Mouse (Mus musculus) MEL (cell line): ENCODE data around the gene Fancc.

ENCODE experiments used
- ETS1 ChIP-seq: IDR thresholded peaks from 2 replicates; pipeline ENCODE4 v1.6.1; 2012; ENCODE audit warnings: low read depth, mild to moderate bottlenecking, inconsistent platforms, low read length, improper control_type of control experiment, moderate library complexity
- MAFK ChIP-seq: IDR thresholded peaks from 2 replicates; pipeline ENCODE4 v1.6.1; 2011; ENCODE audit warnings: low read depth, mild to moderate bottlenecking, low read length, improper control_type of control experiment, borderline replicate concordance
- TCF12 ChIP-seq: IDR thresholded peaks from 2 replicates; pipeline ENCODE4 v1.6.1; 2014; ENCODE audit warnings: low read depth, mild to moderate bottlenecking, inconsistent platforms, low read length, improper control_type of control experiment, moderate library complexity

- TF ChIP-seq MAFK (no peak), ETS1 (no peak), TCF12 (no peak)
Observed at GRCm38 (mm10) chr13:63360111-63360885, 136.8 kb downstream of the Fancc start.
